Mouse (Mus musculus): ENCODE data around the gene 4930556J24Rik.
A peak's percentile ranks its signal among the peaks of the same experiment; 100 is the strongest.
"Not testable (repeated sequence)": the region's sequence is repeated elsewhere in the genome, so short reads cannot be mapped to it uniquely, and the experiment has no call there.

4930556J24Rik gene

DNA sequence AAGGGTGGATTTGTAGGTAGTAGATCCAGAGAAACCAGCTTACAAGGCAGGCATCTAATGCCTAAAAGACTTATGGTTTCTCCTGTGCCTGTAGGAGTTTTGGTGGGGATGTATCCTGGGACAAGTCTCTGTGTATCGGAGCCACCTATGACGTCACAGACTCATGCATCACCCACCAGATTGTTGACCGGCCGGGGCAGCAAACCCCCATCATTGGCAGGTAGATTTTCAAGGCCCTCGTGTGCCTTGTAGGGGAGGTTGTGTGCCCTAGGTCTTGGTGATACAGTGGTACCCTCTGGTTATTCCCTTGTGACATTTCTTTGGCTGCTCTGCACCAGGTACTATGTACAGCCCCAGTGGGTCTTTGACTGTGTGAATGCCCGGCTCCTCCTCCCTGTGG, at the start of gene 4930556J24Rik:
4930556J24Rik (minus strand) TSS at position 101 of the 400 bp plus-strand sequence.
- DNase-seq = no peak

DNA sequence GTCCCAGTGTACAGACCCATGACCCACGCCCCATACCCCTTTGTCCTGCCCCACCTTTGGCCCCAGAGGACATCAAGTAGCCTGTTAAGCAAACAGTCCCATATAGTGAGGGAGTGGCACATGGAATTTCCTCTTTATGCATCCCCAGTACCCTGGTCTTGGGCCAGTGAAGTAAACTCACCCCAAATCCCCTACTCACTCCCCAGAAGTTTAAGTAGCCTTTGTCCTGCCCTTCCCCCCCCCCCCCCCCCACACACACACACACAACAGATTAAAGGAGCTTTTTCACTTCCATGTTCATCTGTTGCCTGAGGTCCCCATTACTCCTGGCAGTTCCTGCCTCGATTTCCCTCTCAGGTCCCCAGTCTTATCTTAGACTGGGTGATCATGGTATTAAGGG, 46.7 kb upstream of the 4930556J24Rik start:
- DNase-seq = no peak

DNA sequence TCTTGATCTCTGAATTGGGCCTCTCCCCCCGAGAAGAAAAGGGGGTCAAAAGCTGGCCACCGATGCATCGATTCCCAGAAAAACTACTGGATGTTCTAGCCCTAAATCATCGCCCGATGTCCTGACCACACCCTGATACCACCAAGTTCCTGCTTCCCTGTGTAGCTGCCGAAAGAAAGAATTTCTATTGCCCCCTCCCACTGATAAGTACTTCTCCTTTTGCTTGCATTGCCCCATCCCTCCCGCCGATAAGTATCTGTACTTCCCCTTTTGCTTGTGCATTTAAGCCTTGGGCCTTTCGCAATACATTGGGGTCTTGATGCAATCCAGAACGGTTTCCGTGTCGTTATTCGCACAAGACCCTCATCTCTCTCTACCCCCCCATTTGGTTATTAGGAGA, 45.5 kb upstream of the 4930556J24Rik start:
- DNase-seq = not testable (repeated sequence)

DNA sequence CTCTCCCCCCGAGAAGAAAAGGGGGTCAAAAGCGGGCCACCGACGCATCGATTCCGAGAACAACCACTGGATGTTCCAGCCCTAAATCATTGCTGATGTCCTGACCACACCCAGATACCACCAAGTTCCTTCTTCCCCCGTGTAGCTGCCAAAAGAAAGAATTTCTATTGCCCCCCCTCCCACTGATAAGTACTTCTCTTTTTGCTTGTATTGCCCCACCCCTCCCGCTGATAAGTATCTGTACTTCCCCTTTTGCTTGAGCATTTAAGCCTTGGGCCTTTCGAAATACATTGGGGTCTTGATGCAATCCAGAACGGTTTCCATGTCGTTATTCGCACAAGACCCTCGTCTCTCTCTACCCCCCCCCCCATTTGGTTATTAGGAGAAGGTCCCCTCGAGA, 39.2 kb upstream of the 4930556J24Rik start:
- not testable (repeated sequence) for DNase-seq

DNA sequence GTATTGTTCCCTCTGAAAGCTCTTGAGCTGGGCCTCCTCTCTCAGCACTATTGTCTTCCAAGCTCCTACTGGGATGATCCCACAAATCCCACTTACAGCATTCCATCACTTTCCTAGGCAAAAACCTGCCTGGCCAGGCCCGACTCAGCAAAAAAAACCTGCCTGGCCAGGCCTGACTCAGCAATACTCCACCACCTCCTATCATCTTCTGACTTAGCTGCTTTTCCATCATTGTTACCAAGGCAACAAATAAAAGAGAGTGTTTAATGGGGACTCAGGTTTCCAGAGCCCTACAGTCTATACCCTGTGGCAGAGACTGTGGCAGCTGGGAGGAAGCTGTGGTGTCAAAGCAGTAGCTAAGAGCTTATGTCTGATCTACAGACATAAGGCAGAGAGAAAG, 36.0 kb upstream of the 4930556J24Rik start:
- no peak for DNase-seq

DNA sequence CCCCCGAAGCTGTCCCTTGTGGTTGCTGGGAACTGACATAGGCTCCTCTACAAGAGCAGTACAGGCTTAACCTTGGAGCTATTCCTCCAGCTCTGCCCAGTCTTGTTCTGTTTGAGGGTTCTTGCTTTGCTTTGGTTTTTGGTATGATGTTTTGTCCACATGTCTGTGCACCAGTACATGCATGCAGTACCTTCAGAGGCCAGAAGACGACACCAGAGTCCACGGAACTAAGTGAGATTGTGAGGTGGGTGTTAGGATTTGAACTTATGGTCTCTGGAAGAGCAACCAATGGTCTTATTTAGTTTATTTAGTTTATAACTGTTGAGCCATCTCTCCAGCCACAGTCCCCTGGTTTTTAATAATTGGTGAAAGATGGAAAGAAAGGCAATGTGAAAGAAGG, 29.9 kb upstream of the 4930556J24Rik start:
- DNase-seq = no peak

DNA sequence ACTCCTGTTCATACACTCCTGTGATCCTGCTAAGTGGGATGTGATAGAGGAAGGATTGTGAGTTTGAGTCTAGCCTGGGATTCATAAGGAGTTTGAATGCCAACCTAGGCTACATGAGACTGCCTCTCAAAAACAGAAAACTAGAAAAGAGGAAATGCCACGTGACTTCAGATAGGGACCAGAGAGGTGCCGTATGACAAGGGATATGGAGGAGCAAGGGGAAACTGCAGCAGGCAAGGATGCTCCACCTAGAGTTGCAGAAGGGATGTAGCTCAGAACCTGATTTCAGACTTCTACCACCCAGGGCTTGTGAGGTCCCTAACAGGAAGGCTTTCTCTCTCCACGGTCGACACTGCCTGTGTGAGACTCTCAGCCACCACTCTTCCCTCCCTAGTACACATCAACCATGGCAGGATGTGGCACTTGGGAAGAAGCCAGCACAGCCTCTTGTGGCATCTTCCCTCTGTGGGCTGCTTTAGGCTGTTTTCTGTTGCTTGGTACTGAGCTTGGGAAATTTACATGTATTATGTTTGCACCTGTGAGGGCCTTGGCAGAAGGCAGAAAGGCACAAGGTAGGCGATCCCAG, 28.7 kb upstream of the 4930556J24Rik start:
- no peak for DNase-seq

DNA sequence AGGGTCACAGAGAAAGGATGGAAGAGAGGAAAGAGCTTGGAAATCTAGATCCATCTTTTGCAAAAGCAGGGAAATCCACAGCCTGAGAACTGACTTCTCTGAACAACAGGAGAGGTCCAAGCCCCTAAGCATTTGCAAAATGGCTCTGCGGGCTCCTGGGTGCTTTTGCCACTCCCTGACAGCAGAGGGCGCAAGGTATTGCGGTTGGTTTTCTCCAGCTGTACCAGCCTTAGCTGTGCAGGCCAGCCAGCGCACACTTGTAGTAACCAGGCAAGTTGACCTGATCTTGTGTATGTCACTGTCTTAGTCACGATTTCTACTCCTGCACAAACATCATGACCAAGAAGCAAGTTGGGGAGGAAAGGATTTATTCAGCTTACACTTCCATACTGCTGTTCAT, 25.0 kb upstream of the 4930556J24Rik start:
- DNase-seq = peak; percentile 39 to 44

DNA sequence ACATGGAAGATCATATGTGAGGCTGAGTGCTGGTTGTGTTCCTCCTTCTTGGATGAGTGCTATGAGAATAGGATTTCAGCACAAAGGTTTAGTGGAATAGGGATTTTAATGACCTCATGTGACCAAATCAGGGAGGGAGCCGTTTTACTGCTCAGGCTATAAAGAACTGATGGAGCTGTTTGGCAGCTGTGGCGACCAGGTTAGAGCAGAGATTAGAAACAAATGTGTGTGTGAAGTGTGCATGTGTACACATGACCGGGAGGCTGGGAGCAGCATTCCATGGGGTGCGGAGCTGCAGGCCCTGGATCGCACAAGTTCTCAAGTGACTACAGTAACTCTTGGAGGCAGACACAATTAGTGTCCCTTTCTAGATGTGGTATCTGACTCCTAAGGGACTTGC, 23.0 kb upstream of the 4930556J24Rik start:
- DNase-seq = no peak

DNA sequence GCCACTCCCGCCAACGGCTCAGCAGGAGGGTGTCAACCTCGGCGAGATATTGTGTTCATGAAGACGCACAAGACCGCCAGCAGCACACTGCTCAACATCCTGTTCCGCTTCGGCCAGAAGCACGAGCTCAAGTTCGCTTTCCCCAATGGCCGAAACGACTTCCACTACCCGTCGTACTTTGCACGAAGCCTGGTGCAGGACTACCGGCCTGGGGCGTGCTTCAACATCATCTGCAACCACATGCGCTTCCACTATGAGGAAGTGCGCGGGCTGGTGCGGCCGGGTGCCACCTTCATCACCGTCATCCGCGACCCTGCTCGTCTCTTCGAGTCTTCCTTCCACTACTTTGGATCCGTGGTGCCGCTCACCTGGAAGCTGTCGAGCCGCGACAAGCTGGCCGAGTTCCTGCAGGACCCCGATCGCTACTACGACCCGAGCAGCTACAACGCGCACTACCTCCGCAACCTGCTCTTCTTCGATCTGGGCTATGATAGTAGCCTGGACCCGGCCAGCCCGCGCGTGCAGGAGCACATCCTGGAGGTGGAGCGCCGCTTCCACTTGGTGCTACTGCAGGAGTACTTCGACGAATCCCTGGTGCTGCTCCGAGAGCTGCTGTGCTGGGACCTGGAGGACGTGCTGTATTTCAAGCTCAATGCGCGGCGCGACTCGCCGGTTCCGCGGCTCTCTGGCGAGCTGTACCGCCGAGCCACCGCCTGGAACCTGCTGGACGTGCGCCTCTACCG, 21.6 kb upstream of the 4930556J24Rik start:
- DNase-seq = no peak

DNA sequence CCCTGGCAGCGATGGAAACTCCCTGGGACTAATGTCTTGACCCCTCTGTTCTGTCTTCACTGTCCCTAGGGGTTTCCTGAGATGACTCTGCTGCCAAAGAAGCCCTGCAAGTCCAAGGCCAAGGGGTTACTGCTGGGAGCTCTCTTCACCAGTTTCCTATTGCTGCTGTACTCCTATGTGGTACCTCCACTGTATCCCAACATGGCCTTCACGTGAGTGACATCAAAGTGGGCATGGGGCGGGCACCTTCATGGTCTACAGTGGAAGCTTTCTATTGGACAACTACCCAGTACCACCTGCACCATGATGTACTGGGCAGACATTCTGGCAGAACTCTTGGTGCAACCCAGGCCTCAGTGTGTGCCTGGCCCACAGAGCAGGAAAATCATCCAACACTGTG, 20.3 kb upstream of the 4930556J24Rik start:
- no peak for DNase-seq

DNA sequence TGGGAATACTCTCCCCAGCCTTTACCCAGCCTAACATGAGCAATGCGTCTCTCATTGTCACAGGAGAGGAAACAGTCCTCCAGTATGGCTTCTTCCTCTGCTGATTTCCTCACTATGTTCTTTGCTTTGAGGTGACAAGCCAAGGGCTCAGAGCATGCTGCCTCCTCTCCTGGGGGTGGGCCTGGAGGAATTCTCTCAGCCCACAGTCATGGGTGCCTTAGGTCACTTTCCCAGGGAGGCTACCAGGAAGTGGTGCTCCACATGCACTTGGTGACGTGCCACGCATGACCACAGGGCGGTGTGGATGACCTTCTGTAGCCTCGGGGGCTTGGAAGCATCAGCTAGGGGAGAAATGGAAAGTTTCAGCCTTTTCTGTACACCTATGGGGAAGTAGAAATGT, 18.9 kb upstream of the 4930556J24Rik start:
- DNase-seq = no peak

DNA sequence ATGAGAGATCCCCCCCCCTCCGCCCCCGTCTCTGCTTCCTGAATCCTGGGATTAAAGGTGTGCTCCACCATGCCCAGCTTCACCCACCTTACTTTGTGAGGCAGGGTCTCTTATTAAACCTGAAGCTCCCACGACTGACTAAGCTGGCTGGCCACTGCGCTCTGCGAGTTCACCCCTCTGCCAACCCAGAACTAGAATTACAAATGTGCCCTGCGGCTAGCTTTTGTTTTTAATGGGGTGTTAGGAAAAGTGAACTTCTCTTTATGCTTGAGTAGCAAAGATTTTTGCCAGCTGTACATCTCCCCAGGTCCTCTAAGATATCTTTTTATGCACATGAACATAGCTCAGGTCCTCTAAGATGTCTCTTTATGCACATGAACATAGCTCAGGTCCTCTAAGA, 17.3 kb upstream of the 4930556J24Rik start:
- no peak for DNase-seq

DNA sequence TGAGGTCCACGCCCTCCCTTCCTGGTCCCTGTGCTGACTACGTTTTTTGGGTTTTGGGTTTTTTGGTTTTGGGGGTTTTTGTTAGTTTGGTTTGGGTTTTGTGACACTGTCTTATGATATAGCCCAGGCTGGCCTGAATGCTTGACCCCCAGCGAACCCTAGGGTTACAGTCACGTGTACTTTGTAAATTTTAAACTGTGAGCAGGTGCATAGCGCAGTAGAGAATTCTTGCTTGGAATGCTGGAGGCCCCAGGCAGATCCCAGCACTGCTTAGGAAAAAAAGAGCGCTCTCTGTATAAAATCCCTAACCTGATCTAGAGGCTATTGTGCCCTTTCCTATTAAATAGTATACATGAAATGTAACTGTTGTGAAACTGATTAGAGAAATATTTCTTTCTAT, 16.6 kb upstream of the 4930556J24Rik start:
- DNase-seq = no peak

DNA sequence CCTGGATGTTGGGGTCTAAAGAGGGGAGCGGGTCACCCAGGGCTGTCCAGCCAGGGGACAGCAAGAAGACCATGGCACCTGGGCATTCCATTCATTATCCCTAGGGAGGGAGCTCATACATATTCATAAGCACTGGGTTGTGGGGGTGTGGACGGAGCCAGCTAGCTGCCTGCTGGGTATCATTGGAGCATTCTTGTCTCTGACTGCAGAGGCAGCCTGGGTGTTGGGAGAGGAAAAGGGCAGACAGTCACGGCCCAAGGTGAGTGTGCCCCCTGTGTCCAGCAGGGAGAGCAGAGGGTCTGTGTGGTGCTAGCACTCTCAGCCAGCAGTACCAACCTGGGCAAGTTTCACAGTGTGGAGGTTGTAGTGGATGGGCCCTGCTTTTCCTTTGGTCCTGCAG, 13.2 kb upstream of the 4930556J24Rik start:
- no peak for DNase-seq

DNA sequence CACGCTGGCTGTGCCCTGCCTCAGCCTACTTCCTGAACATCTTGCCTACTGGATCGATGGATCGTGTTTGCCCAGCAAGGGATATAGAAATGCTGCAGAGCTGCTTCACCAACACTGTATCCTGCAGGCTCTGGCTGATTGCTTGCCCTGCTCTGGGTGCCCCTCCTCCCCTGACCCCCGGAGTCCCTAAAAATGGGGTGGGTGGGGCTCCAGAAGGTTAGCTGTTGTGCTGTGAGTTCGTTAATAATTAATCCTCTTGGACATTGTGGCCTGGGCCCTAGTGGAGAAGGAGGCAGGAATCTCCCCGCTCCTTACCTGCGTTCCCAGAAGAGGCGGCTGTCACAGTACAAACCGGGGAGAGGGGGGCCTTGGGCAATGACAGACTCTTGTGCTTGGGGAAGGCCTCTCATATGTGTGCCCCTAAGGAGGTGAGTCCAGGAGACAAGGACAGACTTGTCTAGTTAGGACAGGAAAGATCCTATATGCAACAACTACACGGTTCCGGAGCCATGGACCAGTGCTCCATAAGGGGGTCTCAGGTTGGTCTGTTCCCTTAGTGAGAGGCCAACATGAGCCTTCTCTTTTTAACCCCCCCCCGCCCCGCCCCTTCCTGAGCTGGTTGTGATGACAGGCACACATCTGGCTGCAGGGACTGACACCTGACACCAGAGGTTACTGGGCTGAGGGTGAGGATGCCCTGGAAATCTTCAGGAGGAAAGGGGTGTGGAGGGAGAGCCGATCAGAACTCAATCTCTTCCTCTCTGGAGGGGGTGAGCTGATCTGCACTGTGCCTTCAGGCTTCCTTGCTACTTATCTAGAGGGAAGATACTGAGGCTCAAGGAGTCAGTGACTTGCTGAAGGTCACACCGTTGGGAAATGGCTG, 7.5 kb upstream of the 4930556J24Rik start:
- DNase-seq = no peak

DNA sequence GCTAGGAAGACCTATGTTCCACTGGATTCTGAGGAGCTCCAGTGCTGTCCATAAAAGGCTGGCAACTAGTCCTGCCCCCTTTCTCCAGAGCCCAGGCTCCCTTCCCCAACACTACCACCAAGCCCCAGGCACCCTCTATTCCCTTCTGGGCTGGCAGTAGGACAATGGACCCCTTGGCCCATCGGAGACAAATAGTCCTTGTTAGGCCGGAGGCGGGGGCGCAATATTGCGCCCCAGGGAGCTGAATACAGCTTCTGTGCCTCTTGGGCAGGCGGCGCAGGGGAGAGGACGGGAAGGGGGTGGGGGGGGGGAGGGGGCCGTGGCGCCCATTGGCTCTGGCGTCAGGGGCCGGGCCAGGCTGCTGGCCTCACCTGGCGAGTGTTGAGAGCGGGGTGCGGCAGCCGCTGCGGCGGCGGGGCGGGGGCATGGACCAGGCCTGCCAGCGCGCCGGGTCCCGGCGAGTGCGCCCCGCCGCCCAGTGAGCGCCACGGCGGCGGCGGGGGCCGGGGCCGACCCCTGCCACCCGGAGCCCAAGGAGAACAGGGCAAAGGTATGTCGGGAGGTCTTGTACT, 6.8 kb upstream of the 4930556J24Rik start, which contains the start of gene Gal3st1:
Gal3st1 (plus strand) TSS at position 346 of the 572 bp plus-strand sequence.
- DNase-seq = peak in 1 of 2 experiments; percentile 6

DNA sequence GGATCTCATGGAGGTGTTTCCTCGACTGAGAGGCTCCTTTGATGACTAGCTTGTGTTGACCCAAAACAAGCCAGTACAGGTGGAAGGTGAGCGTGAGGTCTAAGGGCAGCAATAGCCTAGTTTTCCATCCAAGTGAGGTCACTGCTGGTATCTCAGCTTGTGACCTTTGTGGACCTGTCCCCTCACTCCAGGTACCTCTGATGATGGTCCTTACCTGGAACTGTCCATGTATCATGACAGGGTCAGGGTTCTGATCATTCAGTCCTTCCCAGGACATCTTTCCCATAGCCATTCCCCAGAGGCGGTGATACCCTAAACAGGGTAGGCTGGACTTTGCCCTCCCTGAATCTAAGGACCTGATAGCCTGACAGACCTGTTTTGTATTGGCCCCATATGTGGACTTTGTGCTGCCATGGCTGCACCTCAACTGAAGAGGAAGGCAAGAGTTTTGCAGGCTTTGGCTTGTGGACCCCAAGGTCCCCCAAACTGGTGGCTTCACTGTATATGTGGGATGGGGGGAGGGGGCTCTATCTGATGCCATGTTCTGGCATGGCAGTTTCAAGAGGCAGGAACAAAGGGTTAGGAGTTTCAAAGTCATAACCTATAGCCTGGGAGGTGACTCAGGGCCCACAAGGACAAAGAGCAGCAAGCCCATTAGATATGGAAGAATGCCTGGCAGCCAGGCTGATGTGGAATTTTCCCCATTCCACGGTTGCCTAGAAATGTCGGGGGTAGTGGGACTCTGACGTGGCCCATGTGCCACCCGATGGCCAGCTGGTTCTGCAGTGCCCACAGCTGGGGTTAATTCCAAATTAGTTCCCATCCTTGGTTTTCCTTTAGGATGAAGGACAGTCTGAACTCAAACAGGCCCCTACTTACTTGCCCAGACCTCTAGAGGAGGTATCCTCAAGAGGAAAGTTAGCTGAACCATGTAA, 6.0 kb upstream of the 4930556J24Rik start:
- no peak for DNase-seq

DNA sequence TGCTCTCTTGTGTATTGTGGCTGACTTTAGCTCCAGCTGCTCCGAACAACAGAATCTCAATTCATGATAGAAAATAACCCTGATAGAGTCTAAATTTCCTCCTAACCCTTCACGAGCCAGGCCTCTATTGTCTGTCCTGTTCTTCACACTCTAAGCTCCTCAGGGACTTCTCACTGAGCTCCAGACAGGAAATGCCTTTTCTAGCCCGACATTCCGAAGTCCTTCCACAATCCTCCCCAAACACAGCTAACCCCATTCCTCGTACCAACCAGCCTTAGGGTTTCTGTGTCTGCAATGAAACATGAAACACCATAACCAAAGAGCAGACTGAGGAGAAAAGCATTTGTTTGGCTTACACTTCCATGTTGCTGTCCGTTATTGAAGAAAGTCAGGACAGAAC, 5.0 kb upstream of the 4930556J24Rik start:
- no peak for DNase-seq

DNA sequence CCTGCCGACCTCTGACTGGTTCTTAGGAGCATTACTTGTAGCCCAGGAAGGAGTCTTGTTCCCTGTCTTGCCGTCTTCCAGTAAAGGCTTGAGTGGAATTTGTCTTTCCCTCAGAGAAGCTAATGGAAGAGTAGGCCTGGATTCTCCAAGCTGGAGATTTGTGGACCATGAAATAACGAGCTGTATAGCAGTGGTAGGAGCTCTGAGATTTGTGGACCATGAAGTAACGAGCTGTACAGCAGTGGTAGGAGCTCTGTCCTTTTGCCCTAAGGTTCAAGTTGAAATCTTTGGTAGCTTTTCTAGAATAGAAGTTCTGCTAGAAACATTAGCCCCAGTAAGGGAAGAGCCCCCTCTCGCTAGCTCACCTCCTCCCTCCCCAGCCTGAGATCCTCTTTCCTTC, 1.8 kb upstream of the 4930556J24Rik start:
- DNase-seq = no peak

DNA sequence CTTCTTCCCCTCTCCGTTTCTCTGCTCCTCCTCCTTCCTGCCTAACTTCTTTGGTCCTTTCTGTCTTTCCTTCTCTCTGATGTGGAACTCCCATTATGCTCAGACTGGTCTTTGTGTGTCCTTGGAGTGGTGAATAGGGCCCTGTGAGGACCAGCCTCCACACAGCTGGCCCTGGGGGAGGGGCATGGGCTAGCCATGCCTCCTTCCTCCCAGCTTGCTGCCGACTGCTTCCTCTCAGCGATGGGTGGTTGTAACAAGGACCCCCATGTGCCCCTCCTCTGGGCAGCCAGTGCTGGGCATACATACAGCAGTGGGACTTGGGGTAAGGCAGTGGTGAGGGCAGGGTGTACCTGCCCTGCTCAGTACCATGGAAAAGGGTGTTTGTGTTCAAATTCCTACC, 2.3 kb downstream of the 4930556J24Rik start:
- DNase-seq = no peak

DNA sequence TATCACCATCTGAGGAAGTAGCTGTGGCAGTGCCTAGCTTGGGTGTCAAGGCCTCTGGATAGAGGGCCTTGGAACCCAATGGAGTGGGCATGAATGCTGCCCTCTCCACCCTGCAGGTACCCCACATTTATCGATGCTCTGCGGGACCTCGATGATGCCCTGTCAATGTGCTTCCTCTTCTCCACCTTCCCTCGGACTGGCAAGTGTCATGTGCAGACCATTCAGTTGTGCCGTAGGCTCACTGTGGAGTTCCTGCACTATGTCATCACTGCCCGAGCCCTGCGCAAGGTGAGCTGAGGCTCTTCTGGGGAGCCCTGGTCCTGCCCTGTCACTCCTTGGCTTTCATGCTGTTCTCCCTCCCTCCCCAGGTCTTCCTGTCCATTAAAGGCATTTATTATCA, 3.5 kb downstream of the 4930556J24Rik start:
- no peak for DNase-seq

All from cerebellum, postnatal 36 days (tissue).